Mouse (Mus musculus) neural tube, embryonic 12.5 days (tissue): ENCODE measurements around the gene Gmcl1. TPM values are rescaled to one million over a fixed set of nuclear protein-coding genes. Genes with fewer than 3 reads are reported as not detected.

Experiments
- ATAC-seq: fragments of 200-750 bp; cut with Nextera tagmentation; 2 replicates; pipeline ENCODE4 v1.8.0; 2017; ENCODE audit warnings: low read depth, mild to moderate bottlenecking, moderate TSS enrichment, moderate library complexity; ENCODE audit not compliant: low FRiP score
- H3K27ac ChIP-seq: fragments of 300-500 bp; sonication (generic); 2 replicates; pipeline ENCODE4 v1.5.1; 2016
- H3K27me3 ChIP-seq: fragments of 300-500 bp; sonication (generic); replicated peaks from 2 replicates; pipeline ENCODE4 v1.6.1; 2016; ENCODE audit warnings: mild to moderate bottlenecking
- H3K36me3 ChIP-seq: fragments of 300-500 bp; sonication (generic); 2 replicates; pipeline ENCODE4 v1.6.1; 2016; ENCODE audit warnings: mild to moderate bottlenecking
- H3K4me1 ChIP-seq: fragments of 300-500 bp; sonication (generic); 2 replicates; pipeline ENCODE4 v1.6.1; 2016
- H3K4me2 ChIP-seq: fragments of 300-500 bp; sonication (generic); replicated peaks from 2 replicates; pipeline ENCODE4 v1.6.1; 2016; ENCODE audit warnings: mild to moderate bottlenecking
- H3K4me3 ChIP-seq: fragments of 300-500 bp; sonication (generic); 2 replicates; pipeline ENCODE4 v1.5.1; 2016
- H3K9ac ChIP-seq: fragments of 300-500 bp; sonication (generic); 2 replicates; pipeline ENCODE4 v1.6.1; 2016; ENCODE audit warnings: mild to moderate bottlenecking
- H3K9me3 ChIP-seq: fragments of 300-500 bp; sonication (generic); 2 replicates; pipeline ENCODE4 v1.6.1; 2016; ENCODE audit warnings: mild to moderate bottlenecking
- WGBS: fragments of 180-500 bp; shearing (Covaris S2); methylation state at CpG from one replicate; pipeline ENCODE4 v1.1.7; 2016; 5-methylcytosine and 5-hydroxymethylcytosine counted together
- polyA plus RNA-seq: library from polyadenylated mRNA; unstranded; fragments of >200 nt; fragmentation: Nextera tagmentation; extraction: Ambion mirVana; gene quantifications from 2 replicates; pipeline ENCODE4 v1.2.1, GENCODE M21; 2016

The Gmcl1 gene
- polyA plus RNA-seq, 1 experiment from 2014 or later = 67.6 TPM

DNA sequence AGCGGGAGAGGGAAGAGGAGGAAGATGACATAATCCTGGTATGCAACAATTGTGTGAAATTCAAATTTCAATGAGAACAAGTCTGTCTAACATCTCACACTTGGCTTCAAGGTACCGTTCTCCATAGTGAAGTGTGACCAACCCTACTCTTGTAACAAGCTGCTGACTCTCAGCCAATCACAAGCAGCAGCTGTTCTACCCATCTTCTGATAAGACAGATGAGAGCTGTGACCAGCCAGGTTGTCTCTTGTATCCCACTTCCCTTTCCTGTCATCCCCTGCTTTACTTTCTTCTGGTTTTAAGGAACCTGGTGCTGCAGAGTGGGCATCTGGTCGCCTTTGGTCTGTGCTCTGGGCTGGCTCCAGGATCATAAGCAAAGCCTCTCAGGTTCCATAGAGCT is 34.3 kb upstream of the Gmcl1 start:
- H3K9ac ChIP-seq = no peak overlapping the region
- H3K36me3 ChIP-seq = no peaks in the 10 kb centered on the region
- no peaks in the 10 kb centered on the region for H3K9me3 ChIP-seq
- H3K4me2 ChIP-seq = no peak overlapping the region
- H3K27me3 ChIP-seq = no peaks in the 10 kb centered on the region
- no peak overlapping the region for H3K4me3 ChIP-seq
- no peak for ATAC-seq
- H3K27ac ChIP-seq = no peak overlapping the region
- WGBS = 82% methylated on average over 3 of the region's 3 CpGs
- H3K4me1 ChIP-seq = no peaks in the 10 kb centered on the region

DNA sequence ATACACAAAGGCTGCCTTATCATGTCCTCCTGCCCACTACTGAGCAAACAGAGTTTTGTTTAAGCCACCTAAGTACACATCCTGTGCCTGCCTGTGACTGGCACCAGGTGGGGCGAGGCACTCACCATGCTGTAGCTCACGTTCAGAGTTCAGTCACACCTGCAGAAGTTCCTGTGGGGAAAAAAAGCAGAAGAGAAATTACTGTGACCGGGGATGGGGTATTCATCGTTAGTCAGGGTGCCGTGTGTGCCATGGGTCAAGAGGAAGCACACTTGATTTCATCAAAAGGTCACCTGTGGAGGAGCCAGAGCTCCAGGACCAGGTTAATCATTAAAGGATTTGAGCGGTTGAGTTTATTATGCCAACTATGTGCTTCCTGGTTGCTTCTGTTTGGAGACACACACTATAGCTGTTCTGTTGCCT is 32.5 kb upstream of the Gmcl1 start:
- Histone ChIP-seq H3K4me1 (no peaks in the 10 kb centered on the region), H3K27ac (no peak overlapping the region), H3K4me2 (no peak overlapping the region), H3K4me3 (no peak overlapping the region), H3K36me3 (no peaks in the 10 kb centered on the region), H3K27me3 (no peaks in the 10 kb centered on the region), H3K9me3 (no peaks in the 10 kb centered on the region), H3K9ac (no peak overlapping the region)
- no peak for ATAC-seq
- WGBS = 77% methylated on average over 6 of the region's 6 CpGs

DNA sequence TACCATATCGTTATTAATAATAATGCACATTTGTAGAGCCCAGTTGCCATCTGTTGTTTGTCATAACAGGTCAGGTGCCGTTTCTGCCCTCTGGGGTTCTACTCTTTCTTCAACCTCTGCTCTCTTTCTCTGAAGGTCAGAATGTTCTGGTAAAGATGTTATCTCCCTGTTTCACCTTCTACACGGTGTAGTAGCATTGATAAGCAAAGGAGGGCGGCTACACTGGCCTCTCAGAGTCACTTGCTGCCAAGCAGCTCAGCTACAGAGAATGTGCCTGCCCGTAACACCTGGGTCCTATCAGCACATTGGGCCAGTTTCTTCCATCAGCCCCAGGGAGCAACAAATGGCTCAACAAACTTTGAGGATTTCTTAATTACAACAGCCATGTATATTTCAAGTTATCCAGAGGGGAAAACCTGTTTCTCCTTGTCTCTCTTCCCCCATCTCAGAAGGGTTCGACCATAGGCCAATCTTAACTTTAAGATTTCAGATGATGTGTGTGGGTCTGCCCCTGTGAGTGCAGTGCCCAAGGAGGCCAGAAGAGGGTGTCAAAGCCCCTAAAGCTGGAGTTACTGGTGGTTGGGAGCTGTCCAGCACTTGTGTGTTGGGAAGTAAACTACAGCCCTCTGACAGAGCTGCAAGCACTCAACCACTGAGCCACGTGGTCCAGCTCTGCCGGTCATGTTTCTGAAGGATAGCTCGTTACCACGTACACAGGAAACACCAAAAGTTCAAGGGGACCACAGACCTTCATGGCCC is 21.1 kb upstream of the Gmcl1 start:
- no peaks in the 10 kb centered on the region for H3K9me3 ChIP-seq
- H3K9ac ChIP-seq = no peak overlapping the region
- H3K4me2 ChIP-seq = no peak overlapping the region
- no peak overlapping the region for H3K27ac ChIP-seq
- 92% methylated on average over 10 of the region's 10 CpGs for WGBS
- H3K4me1 ChIP-seq = no peaks in the 10 kb centered on the region
- H3K36me3 ChIP-seq = no peaks in the 10 kb centered on the region
- H3K27me3 ChIP-seq = no peaks in the 10 kb centered on the region
- no peak for ATAC-seq
- no peak overlapping the region for H3K4me3 ChIP-seq

DNA sequence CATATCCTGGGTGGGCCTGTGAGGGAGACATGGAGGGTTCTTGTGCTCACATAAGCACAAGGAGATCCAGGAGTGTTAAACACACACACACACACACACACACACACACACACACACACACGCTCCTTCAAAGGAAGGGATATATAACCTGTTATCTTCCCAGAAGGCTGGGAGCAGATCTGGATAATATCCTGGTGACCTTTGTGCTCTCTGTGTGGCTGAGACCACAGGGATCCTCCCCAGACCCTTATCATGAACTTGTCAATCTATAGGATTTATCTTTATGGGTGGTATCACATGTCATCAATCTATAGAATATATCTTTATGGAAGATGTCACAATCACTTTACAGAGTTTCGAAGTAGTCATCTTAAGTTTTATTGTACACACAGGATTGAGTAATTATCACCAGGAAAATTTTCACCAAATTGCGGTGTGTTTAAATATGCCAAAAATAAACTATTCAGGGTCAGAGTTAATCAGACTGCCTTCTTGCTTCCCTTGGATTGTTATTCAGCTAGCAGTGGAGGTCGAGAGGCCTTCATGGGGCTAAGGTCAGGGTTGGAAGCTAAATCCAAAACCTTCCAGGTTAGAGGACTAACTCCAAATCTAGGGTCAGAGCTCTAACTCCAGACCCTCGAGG is 19.8 kb upstream of the Gmcl1 start:
- Histone ChIP-seq H3K4me2 (no peak overlapping the region), H3K27ac (no peak overlapping the region), H3K9ac (no peak overlapping the region), H3K27me3 (no peaks in the 10 kb centered on the region), H3K36me3 (no peaks in the 10 kb centered on the region), H3K9me3 (no peaks in the 10 kb centered on the region), H3K4me3 (no peak overlapping the region), H3K4me1 (no peaks in the 10 kb centered on the region)
- WGBS = 85% methylated on average over 5 of the region's 5 CpGs
- ATAC-seq = no peak

DNA sequence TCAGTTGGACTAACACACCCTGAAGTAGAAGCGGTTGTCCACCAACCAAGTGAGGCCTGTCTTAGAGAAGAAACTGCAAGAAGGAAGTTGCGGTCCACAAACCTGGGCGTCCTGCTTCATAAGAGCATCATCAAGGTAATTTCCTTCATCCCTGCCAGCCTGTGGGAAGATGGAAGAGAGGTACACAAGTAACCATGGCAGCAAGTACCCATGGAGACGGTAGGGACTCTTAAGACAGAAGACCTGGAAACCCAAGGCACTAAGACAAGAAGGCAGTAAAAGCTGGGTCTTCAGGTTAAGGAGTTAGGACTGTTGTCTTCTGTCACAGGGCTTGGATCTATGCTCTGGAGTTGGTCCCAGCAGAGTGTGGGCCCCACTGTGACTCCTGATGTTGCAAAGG is 17.8 kb upstream of the Gmcl1 start:
- 93% methylated on average over 4 of the region's 4 CpGs for WGBS
- H3K4me3 ChIP-seq = no peak overlapping the region

DNA sequence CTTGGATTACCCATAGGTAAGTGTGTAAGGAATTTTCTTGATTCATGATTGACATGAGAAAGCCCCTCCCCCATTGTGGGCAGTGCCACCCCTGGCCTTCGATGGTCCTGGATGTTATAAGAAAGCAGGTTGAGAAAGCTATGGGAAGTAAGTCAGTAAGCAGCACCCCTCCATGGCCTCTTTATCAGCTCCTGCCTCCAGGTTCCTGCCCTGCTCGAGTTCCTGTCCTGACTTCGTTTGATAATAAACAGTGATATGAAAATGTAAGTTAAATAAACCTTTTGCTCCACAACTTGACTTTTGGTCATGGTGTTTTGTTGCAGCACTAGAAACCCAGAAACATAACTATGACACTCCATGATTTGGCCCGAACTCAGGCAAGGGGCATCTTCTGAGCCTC is 16.6 kb upstream of the Gmcl1 start:
- ATAC-seq = no peak
- WGBS = 81% methylated on average over 4 of the region's 4 CpGs

More for the DNA sequence above, 17.8 kb upstream of the Gmcl1 start:
- no peak overlapping the region for H3K4me2 ChIP-seq
- H3K4me1 ChIP-seq = no peaks in the 10 kb centered on the region
- H3K9me3 ChIP-seq = no peaks in the 10 kb centered on the region
- no peaks in the 10 kb centered on the region for H3K36me3 ChIP-seq
- no peaks in the 10 kb centered on the region for H3K27me3 ChIP-seq
- ATAC-seq = no peak
- no peak overlapping the region for H3K9ac ChIP-seq
- H3K27ac ChIP-seq = no peak overlapping the region

DNA sequence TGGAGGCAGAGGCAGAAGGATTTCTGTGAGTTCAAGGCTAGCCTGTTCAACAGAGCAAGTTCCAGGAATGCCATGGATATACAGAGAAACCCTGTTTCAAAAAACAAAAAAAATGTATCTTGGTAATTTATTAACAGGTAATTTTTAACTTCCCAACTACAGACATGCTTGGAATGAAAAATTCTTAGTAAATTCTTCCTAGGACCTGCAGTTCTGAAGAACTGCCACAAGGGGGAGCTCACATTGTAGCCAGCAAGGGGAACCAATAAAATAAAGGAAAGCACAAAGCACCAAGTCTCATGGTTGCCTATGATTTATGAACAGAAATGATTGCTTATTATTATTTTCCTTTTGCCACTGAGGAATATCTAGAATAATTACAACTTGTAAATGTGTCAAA is 14.0 kb upstream of the Gmcl1 start:
- ATAC-seq = no peak
- no peak overlapping the region for H3K9ac ChIP-seq

More for the DNA sequence above, 16.6 kb upstream of the Gmcl1 start:
- Histone ChIP-seq H3K4me2 (no peak overlapping the region), H3K9ac (no peak overlapping the region), H3K36me3 (no peaks in the 10 kb centered on the region), H3K27me3 (no peaks in the 10 kb centered on the region), H3K4me1 (no peaks in the 10 kb centered on the region), H3K4me3 (no peak overlapping the region), H3K9me3 (no peaks in the 10 kb centered on the region), H3K27ac (no peak overlapping the region)

DNA sequence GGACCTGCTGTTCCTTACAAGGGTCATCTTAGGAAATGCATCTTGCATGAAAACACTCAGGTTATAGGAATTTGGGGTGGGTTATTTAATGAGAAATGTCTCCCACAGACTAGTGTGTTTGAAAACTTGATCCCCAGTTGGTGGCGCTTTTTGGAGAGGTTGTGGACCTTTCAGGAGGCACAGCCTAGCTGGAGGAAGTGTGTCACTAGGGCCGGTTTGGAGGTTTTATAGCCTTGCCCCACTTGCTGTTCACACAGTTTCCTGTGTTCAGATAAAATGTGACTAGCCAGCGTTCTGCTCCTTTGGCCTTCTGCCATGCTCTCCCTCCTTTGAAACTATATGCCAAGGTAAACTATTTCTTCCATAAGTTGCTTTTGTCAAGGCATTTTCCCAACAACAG is 7.5 kb upstream of the Gmcl1 start:
- Histone ChIP-seq H3K4me2 (no peak overlapping the region), H3K4me1 (no peaks in the 10 kb centered on the region), H3K27ac (no peak overlapping the region), H3K9me3 (no peaks in the 10 kb centered on the region), H3K4me3 (no peak overlapping the region), H3K9ac (no peak overlapping the region), H3K27me3 (no peaks in the 10 kb centered on the region), H3K36me3 (no peaks in the 10 kb centered on the region)
- ATAC-seq = no peak
- 42% methylated on average over 3 of the region's 3 CpGs for WGBS

More for the DNA sequence above, 14.0 kb upstream of the Gmcl1 start:
- H3K4me2 ChIP-seq = no peak overlapping the region
- no peak overlapping the region for H3K27ac ChIP-seq
- H3K36me3 ChIP-seq = no peaks in the 10 kb centered on the region
- no peaks in the 10 kb centered on the region for H3K27me3 ChIP-seq
- no peak overlapping the region for H3K4me3 ChIP-seq
- H3K4me1 ChIP-seq = no peaks in the 10 kb centered on the region
- H3K9me3 ChIP-seq = no peaks in the 10 kb centered on the region

DNA sequence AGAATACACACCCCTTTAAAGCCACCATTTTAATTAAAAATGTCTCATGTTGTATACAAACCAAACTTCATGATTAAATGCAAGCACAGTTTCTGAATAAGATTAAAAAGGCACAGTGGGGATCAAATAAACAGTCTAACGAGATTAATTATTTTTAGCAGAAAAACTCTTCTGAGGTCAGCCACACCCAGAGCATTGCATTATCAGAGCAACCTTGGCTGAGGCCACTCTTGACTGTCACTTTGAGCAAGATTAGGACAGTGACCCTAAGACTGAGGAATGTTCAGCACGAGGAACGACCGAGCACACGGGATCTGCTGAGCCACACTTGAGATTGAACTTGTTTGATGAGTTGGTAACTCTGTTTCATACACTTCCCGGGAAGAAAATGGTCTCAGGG is 3.6 kb upstream of the Gmcl1 start:
- 86% methylated on average over 6 of the region's 6 CpGs for WGBS
- Histone ChIP-seq H3K4me3 (no peak overlapping the region), H3K27me3 (no peaks in the 10 kb centered on the region), H3K9ac (no peak overlapping the region), H3K27ac (no peak overlapping the region), H3K9me3 (no peaks in the 10 kb centered on the region), H3K36me3 (no peaks in the 10 kb centered on the region), H3K4me2 (no peak overlapping the region), H3K4me1 (peaks cover 7% of the 10 kb centered on the region)
- no peak for ATAC-seq

DNA sequence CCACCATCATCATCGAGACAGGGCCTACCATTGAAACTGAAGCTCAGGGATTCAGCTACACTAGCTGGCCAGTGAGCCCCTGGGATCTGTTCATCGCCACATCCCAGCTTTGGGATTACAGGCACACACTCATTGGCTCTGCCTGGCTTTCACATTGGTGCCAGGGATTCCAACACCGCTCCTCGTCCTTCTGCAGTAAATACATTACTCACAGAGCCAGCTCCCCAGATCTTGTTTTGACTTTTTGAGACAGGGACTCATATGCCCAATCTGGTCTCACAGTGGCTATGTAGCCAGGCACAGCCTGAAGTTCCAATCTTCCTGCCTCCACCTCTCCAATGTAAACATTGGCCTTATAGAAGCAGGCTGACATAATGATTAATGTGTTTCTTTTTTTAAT is 3.1 kb upstream of the Gmcl1 start:
- 87% methylated on average over 4 of the region's 4 CpGs for WGBS

DNA sequence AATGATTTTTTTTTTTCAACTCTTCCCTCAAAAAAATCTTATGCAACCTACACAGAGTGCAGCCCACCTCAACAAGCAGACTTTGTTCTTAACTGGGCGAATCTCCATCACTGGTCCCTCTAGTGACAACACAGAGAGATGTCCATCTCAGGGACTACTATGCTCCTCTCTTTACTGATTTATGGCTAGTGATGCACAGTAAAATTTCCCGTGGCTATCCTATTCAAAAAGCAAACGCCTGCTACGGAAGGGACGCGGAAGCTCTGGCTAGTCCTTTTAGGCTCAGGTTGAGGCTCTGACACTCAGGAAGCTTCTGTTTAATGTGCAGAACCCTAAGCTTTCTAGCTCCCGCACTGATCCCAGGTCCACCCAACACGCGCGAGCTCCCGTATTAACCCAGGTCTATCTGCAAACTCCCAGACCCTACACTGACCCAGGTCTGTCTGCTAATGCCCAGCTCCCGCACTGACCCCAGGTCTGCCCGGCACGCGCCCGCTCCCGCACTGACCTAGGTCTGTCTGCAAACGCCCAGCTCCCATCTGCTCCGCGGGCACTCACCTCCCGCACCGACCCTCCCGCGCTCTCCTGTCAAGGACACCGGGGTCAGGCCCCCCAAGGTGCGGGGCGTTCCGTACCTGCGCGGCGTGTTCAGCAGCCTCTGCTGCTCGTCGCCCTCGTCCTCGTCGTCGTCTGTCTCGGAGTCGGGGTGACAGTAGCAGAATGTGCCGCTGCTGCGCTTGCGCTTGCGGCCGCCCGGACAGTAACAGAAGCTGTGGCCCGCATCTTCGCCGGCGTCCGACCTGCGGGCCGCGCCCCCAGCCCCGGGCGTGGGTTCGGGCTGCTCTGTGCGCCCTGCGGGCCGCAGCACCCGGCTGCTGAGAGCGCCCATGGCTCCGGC is 658 bp downstream of the Gmcl1 start:
- ATAC-seq = peak; percentile 67
- WGBS = under 1% methylated on average over 62 of the region's 62 CpGs
- Histone ChIP-seq H3K27me3 (no peaks in the 10 kb centered on the region), H3K4me2 (peak overlapping the region; percentile 73), H3K4me1 (peaks cover 16% of the 10 kb centered on the region), H3K9ac (peak overlapping the region; percentile 77), H3K27ac (peak overlapping the region; percentile 84), H3K9me3 (no peaks in the 10 kb centered on the region), H3K4me3 (peak overlapping the region; percentile 94), H3K36me3 (0 out of 2 replicates have a peak, but pooled peaks cover 2% of the 10 kb centered on the region)

More for the DNA sequence above, 3.1 kb upstream of the Gmcl1 start:
- Histone ChIP-seq H3K9ac (no peak overlapping the region), H3K4me1 (peaks cover 9% of the 10 kb centered on the region), H3K36me3 (no peaks in the 10 kb centered on the region), H3K27ac (no peak overlapping the region), H3K27me3 (no peaks in the 10 kb centered on the region), H3K4me3 (no peak overlapping the region), H3K9me3 (no peaks in the 10 kb centered on the region), H3K4me2 (no peak overlapping the region)
- no peak for ATAC-seq

DNA sequence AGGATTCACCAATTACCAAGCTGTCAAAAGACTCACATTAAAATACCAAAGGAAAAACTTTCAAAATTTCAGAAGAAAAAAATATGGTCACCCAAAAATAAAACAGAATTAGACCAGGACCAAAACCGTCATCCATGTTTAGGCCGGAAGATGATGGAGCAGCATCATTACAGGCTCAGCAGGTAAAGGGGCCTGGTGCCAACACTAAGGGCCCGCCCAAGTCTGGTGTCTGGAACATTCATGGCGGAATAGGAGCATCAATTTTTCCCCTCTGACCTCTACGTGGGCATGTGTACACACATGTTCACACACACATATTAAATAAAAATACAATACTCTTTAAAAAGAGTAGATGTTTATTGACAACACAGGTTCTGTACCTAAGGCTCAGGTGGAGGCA is 4.5 kb downstream of the Gmcl1 start:
- H3K9me3 ChIP-seq = no peaks in the 10 kb centered on the region
- WGBS = 90% methylated on average over 5 of the region's 5 CpGs
- H3K4me1 ChIP-seq = peaks cover 10% of the 10 kb centered on the region
- no peak overlapping the region for H3K4me2 ChIP-seq
- H3K27me3 ChIP-seq = no peaks in the 10 kb centered on the region
- ATAC-seq = no peak
- no peak overlapping the region for H3K27ac ChIP-seq
- peaks cover 7% of the 10 kb centered on the region; the same call in 1 of the 2 replicates for H3K36me3 ChIP-seq
- no peak overlapping the region for H3K4me3 ChIP-seq
- H3K9ac ChIP-seq = no peak overlapping the region
